Mouse (Mus musculus) lung, adult 2 months (tissue): Measurements from ENCODE around the gene Gm21830.
"Not testable (repeated sequence)": the region's sequence is repeated elsewhere in the genome, so short reads cannot be mapped to it uniquely, and the experiment has no call there.

Source experiments
- CTCF ChIP-seq: fragments of 200-500 bp; IDR thresholded peaks from 2 replicates; pipeline ENCODE4 v1.5.1; 2011; ENCODE audit warnings: mild to moderate bottlenecking, low read length, control low read depth; ENCODE audit not compliant: insufficient read depth
- POLR2A ChIP-seq: fragments of 200-500 bp; IDR thresholded peaks from 2 replicates; pipeline ENCODE4 v1.6.1; 2011; ENCODE audit warnings: low read depth, mild to moderate bottlenecking, control low read depth, low read length, borderline replicate concordance; ENCODE audit errors: extremely low read depth

GRCm38 (mm10) chr2:67470030-67470429 is 56.5 kb downstream of the Gm21830 start:
- not testable (repeated sequence) for TF ChIP-seq POLR2A, CTCF
